Mouse (Mus musculus): ENCODE data around the gene Wnt5b.
A peak's percentile ranks its signal among the peaks of the same experiment; 100 is the strongest.
"Not testable (repeated sequence)": the region's sequence is repeated elsewhere in the genome, so short reads cannot be mapped to it uniquely, and the experiment has no call there.

Gene Wnt5b

DNA sequence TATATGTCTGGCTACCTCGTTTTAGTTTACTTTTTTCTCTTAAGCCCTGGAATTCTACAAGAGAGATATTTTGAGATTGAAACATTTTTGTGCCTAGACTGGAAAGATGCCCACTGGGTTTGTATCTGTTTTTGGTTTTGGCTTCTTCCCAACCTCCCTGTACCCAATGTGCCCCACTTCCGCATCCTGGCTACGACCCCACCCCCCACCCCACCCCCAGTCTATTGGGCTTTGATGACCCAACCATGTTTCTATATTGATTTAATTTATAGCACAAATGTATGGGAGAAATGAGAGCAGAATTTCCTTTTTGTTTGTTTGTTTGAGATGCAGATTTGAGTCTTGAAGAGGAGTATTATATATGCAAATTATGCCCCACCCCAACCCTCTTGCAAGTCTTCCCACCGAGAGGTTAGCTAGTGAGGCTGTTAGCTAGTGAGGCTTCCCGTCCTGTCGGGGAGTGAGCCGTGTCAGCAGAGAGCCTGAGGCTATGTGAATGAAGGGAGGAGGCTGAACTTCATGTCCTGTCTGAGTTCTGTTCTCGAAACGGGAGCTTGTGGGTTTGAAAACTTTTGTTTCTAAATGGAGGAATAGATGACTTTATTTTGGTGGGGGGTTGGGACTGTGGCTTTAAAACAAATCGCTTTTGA is 62.3 kb downstream of the Wnt5b start:
- not testable (repeated sequence) for DNase-seq

DNA sequence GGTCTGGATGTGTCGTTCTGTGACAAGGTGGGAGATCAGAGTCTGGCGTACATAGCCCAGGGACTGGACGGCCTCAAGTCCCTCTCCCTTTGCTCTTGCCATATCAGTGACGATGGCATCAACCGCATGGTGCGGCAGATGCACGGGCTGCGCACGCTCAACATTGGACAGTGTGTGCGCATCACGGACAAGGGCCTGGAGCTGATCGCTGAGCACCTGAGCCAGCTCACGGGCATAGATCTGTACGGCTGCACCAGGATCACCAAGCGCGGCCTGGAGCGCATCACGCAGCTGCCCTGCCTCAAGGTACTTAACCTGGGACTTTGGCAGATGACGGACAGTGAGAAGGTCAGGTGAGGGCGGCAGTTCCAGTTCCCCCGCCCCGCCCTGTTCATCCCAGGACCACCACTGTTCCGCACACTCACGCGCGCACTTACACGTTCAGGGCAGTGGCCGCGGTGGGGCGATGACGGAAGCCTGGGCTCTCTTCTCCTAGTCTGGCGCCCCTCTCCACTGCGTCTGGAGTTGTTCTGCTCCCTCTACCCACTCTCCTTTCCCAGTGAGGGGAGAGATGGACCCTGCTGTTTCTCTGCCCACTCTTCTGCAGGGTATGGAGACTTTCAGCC is 63.3 kb downstream of the Wnt5b start:
- DNase-seq, result peak; percentile 53

DNA sequence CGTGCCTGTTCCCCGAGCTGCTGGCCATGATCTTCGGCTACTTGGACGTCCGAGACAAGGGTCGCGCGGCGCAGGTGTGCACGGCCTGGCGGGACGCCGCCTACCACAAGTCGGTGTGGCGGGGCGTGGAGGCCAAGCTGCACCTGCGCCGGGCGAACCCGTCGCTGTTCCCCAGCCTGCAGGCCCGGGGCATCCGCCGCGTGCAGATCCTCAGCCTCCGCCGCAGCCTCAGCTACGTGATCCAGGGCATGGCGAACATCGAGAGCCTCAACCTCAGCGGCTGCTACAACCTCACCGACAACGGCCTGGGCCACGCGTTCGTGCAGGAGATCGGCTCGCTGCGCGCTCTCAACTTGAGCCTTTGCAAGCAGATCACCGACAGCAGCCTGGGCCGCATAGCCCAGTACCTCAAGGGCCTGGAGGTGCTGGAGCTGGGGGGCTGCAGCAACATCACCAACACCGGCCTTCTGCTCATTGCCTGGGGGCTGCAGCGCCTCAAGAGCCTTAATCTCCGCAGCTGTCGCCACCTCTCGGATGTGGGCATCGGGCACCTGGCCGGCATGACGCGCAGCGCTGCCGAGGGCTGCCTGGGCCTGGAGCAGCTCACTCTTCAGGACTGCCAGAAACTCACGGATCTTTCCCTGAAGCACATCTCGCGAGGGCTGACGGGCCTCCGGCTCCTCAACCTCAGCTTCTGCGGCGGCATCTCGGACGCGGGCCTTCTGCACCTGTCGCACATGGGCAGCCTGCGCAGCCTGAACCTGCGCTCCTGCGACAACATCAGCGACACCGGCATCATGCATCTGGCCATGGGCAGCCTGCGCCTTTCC is 64.1 kb downstream of the Wnt5b start:
- DNase-seq, result peak; percentile 63

DNA sequence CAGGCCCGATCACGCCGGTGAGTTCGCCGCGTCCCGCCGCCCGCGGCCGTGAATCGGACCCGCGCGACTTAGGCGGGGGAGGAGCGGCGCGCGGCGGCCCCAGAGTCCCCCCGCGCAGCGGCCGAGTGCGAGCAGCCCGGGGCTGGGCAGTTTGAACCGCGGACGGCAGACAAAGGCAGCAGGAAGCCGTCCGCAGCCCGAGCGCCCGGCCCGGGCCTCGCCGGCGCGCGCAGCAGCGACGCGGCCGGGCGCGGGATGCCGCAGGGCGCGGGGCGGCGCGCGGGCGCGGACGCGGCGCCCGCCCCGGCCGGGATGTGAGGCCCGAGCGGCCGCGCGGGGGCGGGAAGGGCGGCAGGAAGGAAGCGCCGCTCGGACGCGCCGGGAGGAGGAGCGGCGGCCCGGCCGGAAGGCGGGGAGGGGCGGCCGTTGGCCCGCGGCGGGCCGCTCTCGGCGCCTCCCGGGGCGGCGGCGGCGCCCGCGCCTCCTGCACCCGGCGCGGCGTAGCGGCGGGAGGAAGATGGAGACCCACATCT is 64.7 kb downstream of the Wnt5b start, which contains the start of gene Fbxl14:
TSS of gene Fbxl14 (plus strand) at position 326 of the 533 bp plus-strand sequence.
- no peak for DNase-seq

DNA sequence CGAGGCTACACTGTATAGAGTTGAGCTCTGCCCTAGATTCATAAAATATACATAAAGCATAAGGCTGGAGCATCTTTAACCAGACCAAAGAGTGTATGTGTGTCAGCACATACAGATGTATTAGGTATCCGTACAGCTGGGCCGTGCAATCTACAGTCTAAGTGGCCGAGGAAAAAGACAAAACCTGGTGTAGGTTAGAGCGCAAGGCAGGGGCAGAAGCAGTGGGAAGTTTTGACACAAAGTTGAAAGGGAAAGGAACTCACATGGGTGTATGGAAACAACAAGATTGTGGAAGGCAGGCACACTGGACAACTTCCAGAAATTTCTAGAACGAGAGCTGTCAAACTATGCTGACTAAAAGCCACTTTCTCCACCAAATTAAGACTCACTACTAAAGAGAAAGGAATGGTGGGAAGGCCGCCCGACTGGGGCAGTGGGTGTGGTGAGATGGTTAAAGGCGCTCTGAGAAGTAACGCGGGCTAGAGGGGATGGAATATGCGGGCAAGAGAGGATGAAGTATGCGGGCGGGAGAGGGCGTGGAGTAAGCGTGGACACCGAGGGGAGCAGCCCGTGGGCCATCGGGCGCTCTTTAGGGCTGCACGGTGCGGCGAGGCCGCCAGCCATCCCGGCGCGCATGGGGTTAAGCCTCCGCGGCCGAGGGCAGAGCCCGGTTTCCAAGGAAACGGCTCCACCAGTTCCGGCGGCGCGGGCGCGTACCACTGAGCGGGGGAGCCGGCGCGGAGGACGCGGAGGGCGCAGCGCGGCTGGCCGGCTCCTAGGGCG is 65.4 kb downstream of the Wnt5b start:
- DNase-seq, result peak; percentile 85

DNA sequence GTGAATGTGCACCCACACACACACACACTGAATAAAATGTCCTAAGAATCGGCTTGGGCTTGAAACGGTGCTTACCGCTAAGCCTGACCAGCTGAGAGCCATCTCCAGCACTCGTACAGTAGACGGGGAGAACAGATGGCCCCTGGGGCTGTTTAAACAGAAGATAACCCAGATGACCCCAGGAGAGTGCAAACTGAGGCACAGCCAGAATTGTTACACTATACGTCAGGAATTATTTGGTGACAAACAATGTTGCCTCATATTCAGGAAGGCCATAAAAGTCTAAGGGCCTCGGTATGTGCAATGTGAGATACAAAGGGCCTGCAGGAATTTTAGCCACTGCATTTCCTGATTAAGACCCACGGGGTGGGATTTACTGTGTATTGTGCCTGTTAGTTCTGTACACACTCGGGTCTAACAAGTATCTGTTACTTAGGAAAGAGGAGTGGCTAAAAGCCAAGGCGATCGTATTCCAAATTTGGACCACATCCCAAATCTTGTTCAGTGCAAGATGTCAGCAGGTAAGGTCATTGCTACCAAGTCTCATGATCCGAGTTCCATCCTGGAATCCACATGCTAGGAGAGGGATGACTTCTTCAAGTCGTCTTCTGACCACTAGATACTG is 66.3 kb downstream of the Wnt5b start:
- DNase-seq, result no peak

DNA sequence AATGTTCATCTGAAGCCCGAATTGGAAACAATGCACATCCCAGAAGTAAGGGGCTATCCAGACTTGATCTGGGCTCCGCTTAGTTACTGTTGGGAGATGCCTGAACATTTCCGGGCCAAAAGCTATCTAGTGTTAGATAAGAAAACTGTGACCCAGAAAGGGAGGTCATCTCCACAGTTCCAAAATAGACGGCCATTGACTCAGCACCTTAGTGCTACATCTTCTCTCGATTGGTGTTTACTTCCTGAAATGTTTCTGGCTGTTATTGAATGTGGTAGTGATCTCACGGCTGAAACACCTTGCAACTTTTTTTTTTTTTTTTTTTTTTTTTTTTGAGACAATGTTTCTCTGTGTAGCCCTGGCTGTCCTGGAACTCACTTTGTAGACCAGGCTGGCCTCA is 68.2 kb downstream of the Wnt5b start:
- DNase-seq, result no peak

DNA sequence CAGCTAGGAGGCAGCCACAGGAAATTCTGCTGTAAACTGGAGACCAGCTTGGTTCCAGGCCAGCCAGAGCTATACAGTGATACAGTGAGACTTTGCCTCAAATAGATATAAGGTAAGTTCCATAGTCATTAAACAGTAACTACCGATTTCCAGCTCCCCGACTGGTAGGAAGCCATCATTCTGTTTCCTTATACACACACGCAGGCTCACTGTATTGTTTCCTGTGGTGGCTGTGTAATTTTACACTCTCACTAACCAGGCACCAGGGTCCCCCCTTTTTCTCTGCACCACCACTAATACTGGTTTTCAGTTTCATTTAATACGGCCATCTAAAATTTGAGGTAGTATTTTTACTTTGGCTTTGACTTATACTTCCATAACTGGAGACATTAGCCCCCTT is 70.2 kb downstream of the Wnt5b start:
- DNase-seq, result no peak

DNA sequence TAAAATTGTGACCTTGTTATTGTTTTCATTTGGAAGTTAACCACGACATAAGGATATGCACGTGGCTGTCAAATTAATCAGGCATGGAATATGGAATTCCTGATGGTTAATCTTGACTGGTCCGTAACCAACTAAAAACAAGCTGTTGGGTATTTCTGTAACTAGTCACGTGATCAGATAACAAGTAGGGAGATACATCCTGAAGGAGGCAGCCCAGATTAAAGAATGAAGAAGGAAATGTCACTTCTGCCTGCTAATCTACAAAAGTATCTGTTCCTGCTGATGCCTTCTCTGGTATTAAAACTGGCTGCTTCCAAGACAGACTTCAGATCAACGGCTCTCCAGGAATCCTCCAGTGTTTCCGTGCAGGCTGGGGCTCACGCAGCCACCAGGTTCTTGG is 70.7 kb downstream of the Wnt5b start:
- DNase-seq, result no peak

DNA sequence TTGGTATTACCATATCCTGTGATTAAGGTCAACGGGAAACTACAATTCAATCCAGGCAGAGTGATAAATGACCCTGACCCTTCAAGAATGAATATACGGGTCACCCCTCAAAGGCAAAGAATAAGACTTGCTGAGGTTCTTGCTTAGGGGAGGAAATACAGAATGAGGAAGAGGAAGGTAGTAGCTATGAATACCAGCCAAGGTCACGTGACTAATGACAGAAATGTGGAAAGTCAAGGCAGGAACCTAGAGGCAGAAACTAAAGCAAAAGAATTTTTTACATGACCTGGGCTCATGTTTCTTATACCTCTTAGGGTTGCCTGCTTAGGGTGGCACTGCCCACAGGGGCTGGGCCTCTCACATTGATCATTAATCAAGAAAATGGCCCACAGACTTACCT is 71.4 kb downstream of the Wnt5b start:
- DNase-seq, result no peak

DNA sequence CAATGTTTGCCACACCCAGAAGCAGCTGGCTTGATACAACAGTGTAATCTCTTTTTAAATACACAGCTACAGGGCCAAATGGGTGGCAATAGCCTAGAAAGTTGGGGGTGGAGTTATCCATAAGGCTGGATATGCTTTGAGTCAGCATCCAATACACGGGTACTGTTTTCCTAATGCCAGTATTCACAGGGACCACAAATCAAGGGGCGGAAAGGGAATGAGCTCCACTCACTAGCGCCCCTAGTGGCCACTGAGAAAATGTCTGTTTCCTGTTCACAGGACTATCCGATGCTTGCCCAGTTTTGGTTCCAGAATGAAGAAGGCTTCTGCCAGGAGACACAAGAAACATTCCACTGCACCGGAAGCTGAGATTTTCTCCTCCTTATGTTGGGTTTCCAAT is 72.0 kb downstream of the Wnt5b start:
- DNase-seq, result peak; percentile 68

DNA sequence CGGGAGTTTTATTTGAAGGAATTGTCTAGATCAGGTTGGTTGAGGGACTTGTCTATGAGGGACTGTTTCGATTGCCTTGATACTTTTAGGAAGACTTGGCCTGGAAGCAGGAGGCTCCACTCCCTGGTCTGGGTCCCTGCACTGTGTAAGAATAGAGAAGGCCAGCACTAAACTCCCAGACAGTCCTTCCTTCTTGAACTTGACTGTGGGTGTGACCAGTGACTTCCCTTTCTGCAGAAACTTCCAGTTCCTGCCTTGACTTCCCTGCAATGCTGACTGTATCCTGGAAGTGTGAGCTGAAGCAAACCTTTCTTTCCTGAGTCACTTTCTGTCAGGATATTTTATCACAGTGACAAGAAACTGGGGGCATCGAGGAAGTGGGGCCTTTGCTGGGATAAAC is 73.4 kb downstream of the Wnt5b start:
- no peak for DNase-seq

DNA sequence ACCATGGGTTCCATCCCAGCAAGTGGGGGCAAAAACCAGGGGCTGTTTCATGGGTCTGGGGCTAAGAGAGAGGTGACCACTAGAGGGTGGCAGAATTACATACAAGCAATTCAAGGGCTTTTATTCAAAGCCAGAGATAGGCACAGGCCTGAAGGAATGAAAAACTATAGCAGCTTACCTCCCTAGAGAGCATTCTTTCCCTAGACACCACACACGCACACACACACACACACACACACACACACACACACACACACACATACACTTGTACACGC is 76.4 kb downstream of the Wnt5b start:
- DNase-seq, result no peak

DNA sequence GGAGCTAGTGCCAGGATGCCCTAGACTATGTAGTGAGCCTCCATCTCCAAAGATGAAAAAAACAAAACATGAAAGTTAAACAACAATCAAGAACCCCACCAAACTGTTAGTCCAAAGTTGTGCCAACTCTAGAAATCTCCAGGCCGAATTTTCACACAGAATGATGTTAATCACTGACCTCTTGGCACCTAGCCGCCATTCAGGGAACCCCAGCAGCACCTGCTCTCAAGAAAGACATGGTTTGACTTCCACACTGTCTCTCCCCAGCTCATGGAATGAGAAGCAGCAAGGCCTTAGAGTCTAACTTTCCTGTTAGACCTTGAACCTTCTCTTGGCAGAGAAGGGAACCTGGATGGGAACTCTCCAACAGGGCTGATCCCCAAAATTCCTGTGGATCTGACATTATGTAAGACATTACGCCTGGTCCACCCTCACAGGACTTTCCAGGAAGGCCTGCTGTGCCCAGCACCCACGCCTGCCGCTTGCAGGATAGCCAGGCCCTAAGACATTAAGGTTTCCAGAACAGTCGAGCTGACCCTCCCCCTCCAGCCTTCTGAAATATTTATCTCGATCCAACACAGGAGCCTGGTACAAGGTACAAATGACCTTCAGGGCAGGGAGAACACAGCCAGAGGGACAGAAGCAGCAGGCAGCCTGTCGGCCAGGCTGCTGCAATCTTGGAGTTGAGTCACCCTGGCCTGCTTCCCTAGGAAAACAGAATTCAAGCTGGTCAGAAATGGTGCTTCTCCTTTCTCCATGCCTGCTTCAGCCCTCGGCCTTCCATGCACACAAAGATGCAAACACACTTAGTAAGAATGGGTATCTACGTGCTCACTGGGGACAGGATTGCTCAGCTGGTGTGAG is 77.0 kb downstream of the Wnt5b start:
- DNase-seq, result peak; percentile 51

DNA sequence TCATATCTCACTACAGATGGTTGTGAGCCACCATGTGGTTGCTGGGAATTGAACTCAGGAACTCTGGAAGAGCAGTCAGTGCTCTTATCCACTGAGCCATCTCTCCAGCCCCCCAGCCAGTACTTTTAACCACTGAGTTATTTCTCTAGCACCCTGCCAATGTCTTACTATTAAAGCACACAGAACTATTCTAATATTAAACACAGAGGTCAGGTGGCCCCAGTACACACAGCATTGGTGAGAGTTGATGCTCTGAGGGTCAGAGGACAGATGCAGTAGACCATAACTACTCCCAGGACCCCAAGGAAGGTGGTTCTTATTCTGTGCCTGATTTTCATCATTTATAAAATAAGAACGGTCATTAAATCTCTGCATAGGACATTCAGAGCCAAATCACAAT is 78.0 kb downstream of the Wnt5b start:
- DNase-seq, result no peak

DNA sequence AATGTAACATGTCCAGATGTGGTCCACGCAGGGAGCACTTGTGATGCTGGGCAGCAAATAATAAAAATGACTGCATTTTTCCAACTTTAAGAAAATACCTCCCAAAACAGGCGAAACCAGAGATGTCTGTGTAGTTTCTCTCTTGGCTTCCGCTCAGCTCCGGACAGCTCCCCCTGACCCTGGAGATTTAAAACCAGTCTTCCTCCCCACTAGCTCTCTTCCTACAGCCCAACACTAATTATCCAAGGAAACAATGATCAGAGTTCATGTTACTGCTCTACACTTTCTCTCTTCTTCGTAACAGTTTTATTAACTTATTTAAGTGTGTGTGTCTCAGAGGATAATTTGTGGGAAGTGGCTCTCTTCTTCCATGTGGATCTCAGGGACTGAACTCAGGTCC is 83.8 kb downstream of the Wnt5b start:
- DNase-seq, result no peak

DNA sequence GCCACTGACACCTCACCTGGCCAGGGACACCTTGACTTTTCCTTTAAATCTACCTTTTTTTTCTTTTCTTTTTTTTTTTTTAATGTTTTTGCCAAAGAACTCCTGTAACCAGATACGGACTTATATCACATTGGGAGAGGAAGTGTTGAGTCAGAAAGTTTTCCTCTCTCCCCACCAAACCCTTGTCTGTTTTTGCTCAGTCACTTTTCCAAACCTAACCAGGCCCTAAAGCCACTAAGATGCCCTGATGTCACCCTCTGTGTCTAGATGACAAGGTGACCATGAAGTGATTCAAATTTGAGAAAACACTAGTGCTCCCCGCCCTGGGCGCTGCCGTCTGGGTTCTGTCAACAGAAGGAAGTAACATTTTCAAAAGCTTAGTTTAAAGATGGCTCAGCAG is 85.1 kb downstream of the Wnt5b start:
- DNase-seq, result no peak

DNA sequence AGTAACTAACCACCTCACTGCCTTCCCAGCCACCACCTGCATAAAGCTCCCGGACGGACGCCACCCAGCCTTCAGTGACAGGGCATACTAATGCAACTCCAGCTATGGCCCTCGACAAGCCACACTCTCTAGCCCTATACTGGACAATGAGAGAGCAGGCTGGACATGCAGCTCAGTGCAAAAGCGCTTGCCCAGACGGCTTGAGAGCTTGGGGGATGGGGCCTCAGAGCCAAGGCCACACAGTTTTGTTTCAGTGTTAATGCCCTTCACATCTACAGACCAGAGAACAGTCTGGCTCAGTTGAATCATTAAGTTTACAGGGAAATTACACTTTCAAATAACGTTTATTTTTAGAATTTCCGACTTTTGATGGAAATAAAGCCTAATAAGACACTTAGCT is 86.0 kb downstream of the Wnt5b start:
- no peak for DNase-seq

DNA sequence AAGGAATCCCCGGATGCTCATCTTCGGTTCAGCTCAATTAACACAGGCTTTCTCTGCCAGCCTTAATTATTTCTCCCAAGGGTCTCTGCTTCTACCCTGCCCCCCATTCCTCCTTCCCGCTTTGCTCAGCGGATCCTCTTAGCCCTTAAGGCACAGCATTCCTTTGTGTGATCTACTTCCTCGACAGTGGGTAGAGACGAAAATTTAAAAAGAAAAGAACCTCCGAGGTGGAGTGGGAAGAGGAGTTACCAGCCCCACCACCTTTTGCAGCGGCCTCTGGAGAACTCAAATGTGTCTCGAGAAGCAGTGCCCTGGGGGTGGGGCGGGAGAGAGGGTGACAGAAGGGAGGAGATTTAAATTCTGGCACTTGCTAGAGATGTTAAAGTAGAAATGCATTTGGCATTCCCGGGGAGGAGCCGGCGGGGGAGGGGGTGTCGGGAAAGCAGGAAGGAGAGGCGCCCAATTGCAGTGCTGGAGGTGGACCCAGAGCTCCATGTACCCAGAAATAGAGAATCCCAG is 92.1 kb downstream of the Wnt5b start:
- peak; percentile 34 for DNase-seq

DNA sequence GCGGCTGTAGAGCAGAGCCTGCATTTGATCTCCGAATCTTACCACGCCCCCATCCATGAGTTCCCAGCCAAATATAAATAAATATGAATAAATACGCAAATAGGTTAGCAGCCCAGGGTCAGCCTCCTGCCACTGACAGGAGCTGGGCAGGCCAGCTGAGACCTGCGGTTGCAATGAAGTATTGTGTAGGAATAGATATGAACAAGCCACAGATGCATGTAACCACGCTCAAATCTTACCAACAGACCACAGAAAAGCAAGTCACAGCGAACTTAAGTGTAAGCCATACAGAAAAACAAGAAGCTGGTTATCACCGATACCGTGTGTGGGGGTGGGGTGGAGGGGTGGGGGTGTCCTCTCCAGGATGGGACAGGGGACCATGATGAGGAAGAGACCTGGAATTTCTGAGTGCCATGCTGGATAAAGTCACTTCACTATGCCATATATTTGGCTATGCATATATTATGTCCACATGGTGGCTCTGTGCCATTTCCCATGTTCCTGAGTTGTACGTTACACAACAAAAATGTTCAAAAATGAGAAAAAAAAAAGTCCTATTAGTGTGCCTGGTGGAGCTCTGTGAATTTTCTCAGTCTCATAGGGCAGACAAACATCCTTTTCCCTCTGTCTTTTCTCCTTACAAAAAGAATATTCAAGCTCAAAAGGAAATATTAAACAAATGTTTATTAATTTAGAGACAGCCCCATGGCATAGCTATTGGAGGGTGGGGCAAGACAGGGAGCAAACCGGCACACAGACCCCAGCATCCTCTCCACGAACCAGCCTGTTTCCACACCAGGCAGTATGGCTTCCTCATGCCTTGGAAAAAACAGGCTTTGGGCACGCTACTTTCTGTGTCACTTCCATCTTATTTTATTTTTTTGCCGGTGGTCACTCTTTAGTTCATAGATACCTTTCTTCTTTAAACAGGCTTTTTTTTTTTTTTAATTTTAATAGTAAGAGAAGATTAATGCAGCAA is 92.9 kb downstream of the Wnt5b start:
- DNase-seq, result no peak

Data from cerebellum, adult 8-10 months (tissue).